Mouse (Mus musculus) ES-CJ7 (cell line): ENCODE measurements around the gene Atp6v1b1.

Source experiments
- DNase-seq: peaks from one replicate; pipeline ENCODE4 v3.0.0; 2011; ENCODE audit warnings: low read depth, low spot score

Gene Atp6v1b1

GRCm38 (mm10) chr6:83742761-83743160 lies at the start of gene Atp6v1b1:
Gene Atp6v1b1 (plus strand): TSS chr6:83742990.
- DNase-seq, result no peak

- DNase-seq, result peak; percentile 92
Observed at GRCm38 (mm10) chr6:83693835-83694234, 49.0 kb upstream of the Atp6v1b1 start.

DNA sequence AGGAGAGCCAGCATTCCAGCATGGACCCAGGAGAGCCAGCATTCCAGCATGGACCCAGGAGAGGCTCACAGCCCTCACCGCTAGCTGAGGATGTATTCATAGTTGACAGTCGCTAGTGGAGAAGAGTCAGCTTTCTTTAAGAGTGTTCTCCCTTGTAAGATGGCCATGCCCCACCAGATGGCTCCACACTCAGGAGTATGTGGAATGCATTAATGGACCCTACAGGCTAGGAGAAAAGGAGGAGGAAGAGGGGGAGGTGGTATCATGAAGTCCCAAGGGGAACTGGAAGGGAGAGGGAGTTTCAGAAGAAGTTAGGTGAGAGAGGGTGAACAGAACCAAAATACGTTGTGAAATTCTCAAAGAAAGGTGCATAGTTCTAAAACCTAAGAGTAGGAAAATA lies 47.1 kb upstream of the Atp6v1b1 start:
- no peak for DNase-seq

GRCm38 (mm10) chr6:83696684-83697083 lies 46.1 kb upstream of the Atp6v1b1 start:
- no peak for DNase-seq

DNA sequence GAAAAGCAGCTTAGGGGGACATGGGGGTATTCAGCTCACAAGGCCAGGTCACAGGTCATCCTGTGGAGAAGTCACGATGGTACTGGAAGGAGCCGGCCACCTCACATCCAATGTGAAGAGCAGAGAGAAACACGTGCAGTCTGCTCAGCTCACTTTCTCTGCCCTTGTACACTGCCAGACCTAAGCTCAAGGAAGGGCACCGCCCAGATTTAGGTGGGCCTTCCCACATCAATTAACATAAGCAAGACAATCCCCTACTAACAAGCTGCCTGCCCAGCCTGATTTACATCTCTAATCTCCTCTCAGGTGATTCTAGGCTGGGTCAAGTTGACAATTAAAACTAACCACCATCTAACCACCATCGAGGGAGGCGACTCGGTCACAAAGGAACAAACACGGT lies 44.9 kb upstream of the Atp6v1b1 start:
- peak; percentile 95 for DNase-seq

DNA sequence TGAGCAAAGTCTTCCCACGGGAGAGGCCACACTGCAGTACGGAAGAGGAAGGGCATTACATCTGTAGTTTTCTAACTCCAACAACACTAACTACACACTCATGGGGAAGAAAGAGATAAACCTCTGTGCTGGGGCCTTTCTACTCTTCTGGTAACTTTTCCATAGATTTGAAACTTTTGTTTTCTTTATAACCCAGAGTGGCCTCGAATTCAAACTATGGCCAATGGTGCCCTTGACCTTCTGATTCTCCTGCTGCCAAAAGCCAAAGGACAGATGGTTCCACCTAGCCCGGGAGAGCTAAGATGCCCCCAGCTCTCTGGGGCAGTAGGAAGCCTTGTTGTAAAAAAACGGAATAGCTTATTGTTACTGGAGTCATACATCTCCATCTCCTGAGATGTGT lies 42.8 kb upstream of the Atp6v1b1 start:
- no peak for DNase-seq

GRCm38 (mm10) chr6:83701001-83701400 lies 41.8 kb upstream of the Atp6v1b1 start:
- DNase-seq, result peak; percentile 81

- DNase-seq, result peak; percentile 86
Observed at GRCm38 (mm10) chr6:83702146-83702999, 40.4 kb upstream of the Atp6v1b1 start.

GRCm38 (mm10) chr6:83703000-83703721 lies 39.6 kb upstream of the Atp6v1b1 start:
- peak; percentile 84 for DNase-seq

DNA sequence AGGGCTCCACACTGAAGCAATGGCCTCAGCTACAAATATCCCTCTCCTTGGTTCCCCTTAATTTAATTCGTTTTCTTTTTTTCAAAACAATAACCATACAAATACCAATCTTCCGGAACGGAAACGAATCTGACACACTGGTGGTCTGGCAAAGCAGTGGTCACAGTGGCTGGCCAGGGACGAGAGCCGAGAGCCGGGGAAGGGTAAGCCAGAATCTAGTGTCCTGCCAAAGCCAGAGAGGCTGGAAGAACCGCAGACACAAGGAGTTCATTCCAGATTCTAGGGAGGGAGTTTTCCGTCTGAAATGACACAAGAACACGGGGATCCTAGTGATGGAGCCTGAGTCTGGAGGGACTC lies 39.1 kb upstream of the Atp6v1b1 start:
- DNase-seq, result no peak

DNA sequence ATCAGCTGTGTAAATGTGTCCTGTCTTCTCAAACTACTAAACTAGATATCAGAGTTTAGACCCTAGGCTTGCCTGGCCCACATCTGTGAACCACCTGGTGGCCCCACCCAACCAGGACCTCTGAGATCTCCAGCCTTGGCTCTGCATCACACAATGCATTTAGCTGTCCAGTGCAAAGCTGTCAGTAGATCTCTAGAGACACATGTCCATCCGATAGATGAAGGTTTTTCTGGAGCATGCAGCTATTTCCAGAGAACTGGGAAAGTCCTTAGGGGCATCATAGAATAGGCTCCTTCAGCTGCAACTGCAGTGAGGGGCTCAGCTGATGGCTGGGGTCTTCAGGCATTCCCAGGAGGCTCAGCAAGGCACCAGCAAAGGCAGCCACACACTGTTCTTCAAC lies 38.5 kb upstream of the Atp6v1b1 start:
- DNase-seq, result no peak

GRCm38 (mm10) chr6:83704701-83705100 lies 38.1 kb upstream of the Atp6v1b1 start:
- no peak for DNase-seq

DNA sequence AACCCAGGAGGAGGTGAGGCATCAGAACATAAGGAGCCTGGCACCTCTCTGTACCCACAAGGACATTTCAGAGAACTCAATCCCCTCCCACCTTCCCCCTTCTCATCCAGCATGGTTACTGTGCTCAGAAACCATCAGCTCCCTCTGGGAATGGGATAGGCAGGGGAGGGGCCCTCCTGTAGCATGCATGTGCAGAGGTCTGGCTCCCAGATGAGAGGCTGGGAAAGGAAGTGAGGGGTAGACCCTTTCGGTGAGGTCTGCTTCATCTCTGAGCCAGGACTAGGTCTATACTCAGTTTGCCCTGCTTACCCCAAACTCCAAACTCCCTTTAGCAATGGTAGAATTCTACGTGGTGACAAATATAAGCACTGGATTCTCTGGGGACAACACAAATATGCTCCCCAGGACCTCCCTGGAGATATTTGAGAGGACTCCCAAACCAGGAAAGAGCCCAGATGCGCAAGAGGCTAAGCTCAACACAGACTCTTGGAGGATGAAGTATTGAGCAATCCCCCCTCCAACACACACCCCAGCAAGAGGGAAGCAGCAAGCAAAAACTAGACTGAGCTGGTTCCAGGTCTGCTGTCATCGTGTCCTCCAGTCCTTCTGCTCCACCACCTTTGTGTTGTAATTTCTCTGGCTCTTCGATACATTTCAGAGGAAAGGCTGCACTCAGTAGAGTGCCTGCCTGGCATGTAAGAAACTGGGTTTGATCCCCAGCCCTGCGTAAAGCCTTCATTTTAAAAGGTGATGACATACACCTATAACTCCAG lies 34.9 kb upstream of the Atp6v1b1 start:
- DNase-seq, result peak; percentile 60

DNA sequence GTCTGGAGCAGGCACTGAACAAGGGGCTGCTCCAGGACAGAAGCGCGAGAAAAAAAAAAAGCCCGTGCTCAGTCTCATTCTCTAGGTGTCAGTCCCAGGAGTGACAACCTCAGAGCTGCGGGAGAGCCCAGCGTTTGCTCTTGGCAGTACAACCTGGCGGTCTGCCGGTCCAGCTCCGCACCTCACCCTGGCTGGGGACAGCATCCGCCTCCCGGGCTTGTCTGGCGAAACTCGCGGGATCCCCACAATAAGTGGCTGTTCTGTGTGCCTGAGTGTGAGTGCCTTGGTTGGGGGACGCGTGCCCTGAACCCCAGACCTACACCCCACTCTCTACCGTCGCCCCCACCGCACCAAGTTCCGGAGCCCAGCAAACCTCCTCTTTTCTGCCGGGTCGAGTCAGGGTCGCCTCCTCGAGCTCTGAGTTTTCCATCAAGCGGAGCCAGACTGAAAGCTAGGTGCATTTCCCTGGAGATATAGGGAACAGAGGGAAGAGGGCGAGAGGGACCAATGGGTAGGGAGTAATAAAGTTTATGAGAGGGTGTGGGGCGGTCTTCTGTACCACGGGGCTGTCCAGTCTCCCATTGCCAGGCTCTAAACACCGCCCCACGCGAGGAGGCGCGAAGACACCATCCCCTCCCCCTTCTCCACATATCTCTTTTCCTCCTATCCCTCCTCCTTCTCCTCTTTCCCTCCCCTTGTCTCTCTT lies 32.3 kb upstream of the Atp6v1b1 start:
- DNase-seq, result peak; percentile 61

GRCm38 (mm10) chr6:83711067-83711675 lies 31.6 kb upstream of the Atp6v1b1 start, which contains the start of gene Vax2:
Gene Vax2 (plus strand): TSS chr6:83711264.
- DNase-seq, result peak; percentile 97

DNA sequence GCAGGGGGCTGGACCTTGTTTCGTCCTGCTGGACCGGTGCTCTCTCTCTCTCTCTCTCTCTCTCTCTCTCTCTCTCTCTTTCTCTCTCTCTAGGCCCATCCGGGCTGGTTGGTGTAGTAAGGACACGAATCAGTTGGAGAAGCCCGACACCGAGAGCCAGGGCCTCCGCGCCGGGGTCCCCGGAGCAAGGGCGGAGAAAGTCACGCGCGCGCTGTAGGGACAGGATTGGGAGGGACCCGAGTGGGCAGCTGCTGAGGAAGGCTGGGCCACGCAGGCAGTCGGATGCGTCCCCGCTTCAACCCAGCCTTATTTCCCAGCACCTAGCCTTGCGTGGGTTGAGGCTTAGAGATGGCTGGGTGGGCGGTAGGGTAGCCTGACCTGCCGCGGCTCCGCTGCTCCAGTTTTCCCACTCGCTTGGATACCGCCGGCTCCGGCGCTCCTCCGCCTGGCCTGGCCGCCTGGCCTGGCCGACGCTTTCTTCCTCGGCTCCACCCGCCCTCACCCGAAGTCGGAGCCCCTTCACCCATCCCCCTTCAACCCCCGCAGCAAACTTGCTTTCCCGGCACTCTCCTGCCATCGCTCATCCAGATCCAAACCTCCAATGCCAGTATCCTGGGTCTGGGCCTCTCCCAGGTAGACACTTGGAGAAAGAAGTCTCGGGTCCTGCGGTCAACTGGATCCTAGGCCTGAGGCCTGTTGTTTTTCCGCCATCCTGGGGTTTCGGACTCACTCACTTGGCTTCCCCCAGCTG lies 30.9 kb upstream of the Atp6v1b1 start:
- DNase-seq, result no peak

DNA sequence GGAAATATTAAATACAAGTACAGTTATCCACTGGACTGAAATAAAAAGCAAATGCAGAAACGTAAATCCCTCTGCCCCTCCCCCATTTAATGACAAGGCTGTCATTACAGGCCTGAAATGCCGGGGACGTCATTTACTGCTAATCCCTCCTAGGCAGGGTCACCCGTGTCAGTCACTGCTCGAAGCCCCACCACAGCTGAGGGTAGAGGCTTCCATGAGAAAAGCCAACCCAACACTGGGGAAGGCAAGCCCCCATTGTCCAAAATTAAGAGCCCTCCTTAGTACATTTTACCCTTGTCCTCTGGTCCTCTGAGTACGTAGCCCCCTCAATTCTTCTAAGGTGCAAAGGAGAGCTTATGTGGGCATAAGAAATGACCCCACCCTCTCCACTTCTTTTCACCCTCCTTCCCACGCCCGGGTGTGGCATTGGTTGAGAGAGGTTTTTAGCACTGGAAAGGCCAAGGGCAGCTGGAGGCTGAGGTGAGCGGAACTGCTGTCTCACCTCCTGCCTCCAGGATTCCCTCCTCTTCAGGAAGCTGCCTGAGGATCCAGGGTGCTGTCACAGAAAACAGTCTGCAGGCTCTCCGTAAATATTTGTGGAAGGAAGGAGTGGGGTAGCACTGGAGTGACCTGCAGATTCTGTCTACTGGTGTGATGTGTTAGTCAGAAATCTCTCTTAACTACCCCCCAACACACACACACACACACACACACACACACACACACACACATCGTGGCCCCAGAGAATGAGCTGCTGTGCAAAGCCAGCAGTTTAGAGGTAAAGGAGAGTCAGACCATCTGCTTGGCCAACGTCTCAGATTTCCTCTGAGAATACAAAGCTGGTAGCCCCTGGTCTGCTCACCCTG lies 29.3 kb upstream of the Atp6v1b1 start:
- DNase-seq, result no peak

DNA sequence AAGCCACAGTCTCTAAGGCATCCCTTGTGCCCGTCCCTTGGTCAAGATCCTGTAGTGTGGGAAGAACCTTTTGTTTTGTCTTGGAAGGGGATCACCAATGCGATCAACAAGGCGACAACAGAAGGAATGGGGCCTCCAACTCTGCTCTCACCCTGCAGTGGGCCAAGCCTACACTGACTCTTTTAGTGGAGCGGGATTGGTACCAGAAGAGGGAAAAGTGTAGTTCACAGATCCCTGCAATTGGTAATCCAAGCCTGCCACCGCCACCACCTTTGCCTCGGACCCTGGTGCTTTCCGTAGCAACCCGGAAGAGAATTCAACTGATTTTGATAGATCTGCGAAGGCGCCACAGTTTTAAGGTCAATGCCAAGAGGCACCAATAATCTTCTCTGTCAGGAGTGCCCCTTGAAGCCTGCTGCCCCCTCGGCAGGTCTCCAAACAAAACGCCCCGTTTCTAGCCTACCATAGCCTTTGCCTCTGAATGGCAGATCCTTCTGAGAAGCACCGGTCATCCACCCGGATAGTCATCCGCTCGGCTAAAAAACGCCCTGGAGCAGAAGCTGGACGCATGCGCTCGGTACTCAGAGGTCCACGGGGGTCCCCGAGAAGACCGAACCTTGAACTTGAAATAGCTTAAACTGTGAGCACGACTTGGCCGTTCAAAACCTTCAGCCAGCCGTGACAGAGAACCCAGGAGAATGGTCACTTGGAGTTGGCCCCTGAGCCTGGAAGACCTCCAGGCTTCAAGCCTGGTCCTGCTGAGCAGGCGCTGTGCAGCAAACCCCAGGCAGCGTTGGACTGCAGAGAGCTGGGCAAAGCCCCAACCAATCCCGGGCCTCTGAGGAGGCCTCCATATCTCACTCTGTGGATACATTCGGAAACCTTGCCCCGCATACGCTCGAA lies 28.3 kb upstream of the Atp6v1b1 start:
- no peak for DNase-seq
